Mouse (Mus musculus) lung, embryonic 14.5 days (tissue): ENCODE data around the gene Smarcb1. TPM values are rescaled to one million over a fixed set of nuclear protein-coding genes. Genes with fewer than 3 reads are reported as not detected.
"Not testable (repeated sequence)": the region's sequence is repeated elsewhere in the genome, so short reads cannot be mapped to it uniquely, and the experiment has no call there.

Experiments
- ATAC-seq: fragments of 200-750 bp; cut with Nextera tagmentation; 2 replicates; pipeline ENCODE4 v1.8.0; 2017; ENCODE audit warnings: mild to moderate bottlenecking, moderate TSS enrichment, moderate library complexity; ENCODE audit not compliant: insufficient read depth
- DNase-seq: peaks from one replicate; pipeline ENCODE4 v3.0.0-alpha.2; 2015
- H3K27ac ChIP-seq: fragments of 300-500 bp; sonication (generic); 2 replicates; pipeline ENCODE4 v1.5.1; 2014; ENCODE audit warnings: low read depth, mild to moderate bottlenecking, moderate library complexity
- H3K27me3 ChIP-seq: fragments of 300-500 bp; sonication (generic); 2 replicates; pipeline ENCODE4 v1.6.1; 2014; ENCODE audit warnings: low read length, control low read depth; ENCODE audit not compliant: insufficient read depth
- H3K36me3 ChIP-seq: fragments of 300-500 bp; sonication (generic); 2 replicates; pipeline ENCODE4 v1.6.1; 2014; ENCODE audit warnings: control low read depth; ENCODE audit not compliant: insufficient read depth
- H3K4me1 ChIP-seq: fragments of 300-500 bp; sonication (generic); 2 replicates; pipeline ENCODE4 v1.6.1; 2014; ENCODE audit warnings: antibody characterized with exemption, control low read depth; ENCODE audit not compliant: insufficient read depth
- H3K4me2 ChIP-seq: fragments of 300-500 bp; sonication (generic); 2 replicates; pipeline ENCODE4 v1.6.1; 2014; ENCODE audit warnings: mild to moderate bottlenecking
- H3K4me3 ChIP-seq: fragments of 300-500 bp; sonication (generic); 2 replicates; pipeline ENCODE4 v1.5.1; 2014; ENCODE audit warnings: low read depth, low read length
- H3K9ac ChIP-seq: fragments of 300-500 bp; sonication (generic); 2 replicates; pipeline ENCODE4 v1.6.1; 2014
- H3K9me3 ChIP-seq: fragments of 300-500 bp; sonication (generic); 2 replicates; pipeline ENCODE4 v1.6.1; 2016; ENCODE audit warnings: low read depth, low read length, control low read depth
- CTCF ChIP-seq: IDR thresholded peaks from 2 replicates; pipeline ENCODE4 v1.5.1; 2016; ENCODE audit warnings: antibody characterized with exemption, low read depth
- WGBS: fragments of 180-500 bp; shearing (Covaris S2); extraction: QIAGEN DNeasy Blood & Tissue Kit; methylation state at CpG from one replicate; pipeline ENCODE4 v1.1.7; 2014; 5-methylcytosine and 5-hydroxymethylcytosine counted together
- polyA plus RNA-seq: library from polyadenylated mRNA; unstranded; fragments of >200 nt; fragmentation: Nextera tagmentation; extraction: Ambion mirVana; gene quantifications from 2 replicates; pipeline ENCODE4 v1.2.1, GENCODE M21; 2014

The Smarcb1 gene
- polyA plus RNA-seq, 1 experiment from 2014 or later = 219 TPM

- not testable (repeated sequence) for H3K4me1 ChIP-seq, H3K27me3 ChIP-seq, H3K9me3 ChIP-seq
- peak within 1 kb of the TSS; percentile 63 for H3K4me2 ChIP-seq
- H3K27ac ChIP-seq = peak within 1 kb of the TSS; percentile 98
- 0% methylated on average over 45 of the region's 46 CpGs for WGBS
- H3K9ac ChIP-seq = peak within 1 kb of the TSS; percentile 90
- ATAC-seq (peak; percentile 97), DNase-seq (peak; percentile 98)
- H3K36me3 ChIP-seq = peaks cover 19% of the 10 kb centered on the region
- H3K4me3 ChIP-seq = peak within 1 kb of the TSS; percentile 68
- 0 out of 2 replicates have a peak, but pooled peaks have one; percentile 18 for TF ChIP-seq CTCF
Observed at GRCm38 (mm10) chr10:75859786-75860470, 61.5 kb downstream of the Smarcb1 start, which contains the start of gene Mif. Gene Mif, minus strand, starts transcription at chr10:75860240.

DNA sequence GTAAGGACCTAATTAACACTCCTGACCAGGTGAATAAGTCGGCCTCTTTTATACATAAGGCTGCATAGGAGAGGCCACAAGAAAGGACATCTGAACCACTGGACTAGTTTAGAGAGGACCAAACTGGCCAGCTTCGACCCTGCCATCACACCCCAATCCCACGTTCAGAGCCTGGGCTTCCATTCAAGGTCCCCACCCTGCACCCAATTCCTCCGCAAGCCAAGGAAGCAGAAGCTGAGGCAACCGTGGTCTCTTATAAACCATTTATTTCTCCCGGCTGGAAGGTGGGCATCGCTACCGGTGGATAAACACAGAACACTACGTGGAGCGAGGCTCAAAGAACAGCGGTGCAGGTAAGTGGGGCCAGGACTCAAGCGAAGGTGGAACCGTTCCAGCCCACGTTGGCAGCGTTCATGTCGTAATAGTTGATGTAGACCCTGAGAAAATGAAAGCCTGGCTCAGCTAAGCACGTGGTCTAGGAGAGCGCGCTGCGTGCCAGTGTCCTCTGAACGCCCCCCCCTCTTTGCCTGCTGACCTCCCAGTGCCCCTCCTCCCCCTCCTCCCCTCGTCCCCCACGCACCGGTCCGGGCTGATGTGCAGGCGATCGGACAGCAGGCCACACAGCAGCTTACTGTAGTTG is 62.2 kb downstream of the Smarcb1 start:
- H3K9ac ChIP-seq = peak overlapping the region; percentile 90
- H3K27ac ChIP-seq = peak overlapping the region; percentile 98
- TF ChIP-seq CTCF = no peak
- peak overlapping the region; percentile 68 for H3K4me3 ChIP-seq
- peaks cover 19% of the 10 kb centered on the region for H3K36me3 ChIP-seq
- ATAC-seq (peak; percentile 74), DNase-seq (peak; percentile 70)
- peaks cover 9% of the 10 kb centered on the region for H3K4me1 ChIP-seq
- no peaks in the 10 kb centered on the region for H3K9me3 ChIP-seq
- H3K4me2 ChIP-seq = peak overlapping the region; percentile 63
- whole genome bisulfite sequencing = 2% methylated on average over 25 of the region's 27 CpGs
- H3K27me3 ChIP-seq = no peaks in the 10 kb centered on the region

DNA sequence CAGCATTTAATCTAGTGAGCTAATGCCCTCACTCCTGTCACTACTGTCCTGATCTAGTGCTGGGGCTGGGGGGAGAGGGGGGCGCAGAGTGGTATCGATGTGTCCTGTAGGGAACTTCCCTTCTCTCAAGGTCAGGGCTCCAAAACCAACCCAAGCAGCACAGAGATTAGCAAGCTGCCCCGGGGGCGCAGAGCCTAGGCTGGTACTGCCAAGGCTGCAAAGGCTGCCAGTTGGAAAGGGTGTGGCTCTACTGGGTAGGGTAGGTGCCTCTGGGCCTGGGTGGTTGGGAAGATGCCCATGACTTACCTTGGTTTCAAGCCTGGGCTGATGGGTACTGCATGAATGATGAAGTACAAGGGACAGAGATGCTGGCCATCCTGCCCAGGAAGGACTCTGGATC is 63.8 kb downstream of the Smarcb1 start:
- H3K36me3 ChIP-seq = peaks cover 19% of the 10 kb centered on the region
- no peak overlapping the region for H3K4me3 ChIP-seq
- no peak overlapping the region for H3K27ac ChIP-seq
- H3K27me3 ChIP-seq = no peaks in the 10 kb centered on the region
- peaks cover 9% of the 10 kb centered on the region for H3K4me1 ChIP-seq
- H3K9me3 ChIP-seq = no peaks in the 10 kb centered on the region
- DNase-seq (no peak), ATAC-seq (no peak)
- TF ChIP-seq CTCF = no peak
- no peak overlapping the region for H3K9ac ChIP-seq
- WGBS = 93% methylated on average over 4 of the region's 4 CpGs
- peak overlapping the region; percentile 63; the same call in 1 of the 2 replicates for H3K4me2 ChIP-seq

DNA sequence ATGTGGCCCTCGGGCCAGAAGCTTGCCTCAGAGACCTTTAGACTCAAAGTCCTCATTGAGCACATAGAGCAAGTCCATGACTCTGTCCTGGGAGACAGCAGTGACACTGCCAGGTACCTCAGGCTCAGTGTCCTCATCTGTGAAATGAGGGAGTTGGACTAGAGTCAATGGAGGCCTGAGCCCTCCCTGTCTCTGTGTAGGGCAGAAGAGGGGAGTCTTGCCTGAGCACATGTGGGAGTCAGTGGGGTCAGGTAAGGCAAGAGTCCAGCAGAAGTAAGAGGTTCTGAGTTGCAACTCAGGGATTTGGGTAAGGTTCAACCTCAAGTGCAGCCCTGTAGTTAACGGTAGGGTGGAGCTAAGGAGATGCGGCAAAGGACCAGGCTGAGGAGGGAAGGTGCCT is 64.4 kb downstream of the Smarcb1 start:
- Histone ChIP-seq H3K4me2 (no peak overlapping the region), H3K27ac (no peak overlapping the region), H3K27me3 (no peaks in the 10 kb centered on the region), H3K36me3 (peaks cover 19% of the 10 kb centered on the region), H3K4me1 (peaks cover 9% of the 10 kb centered on the region), H3K9me3 (no peaks in the 10 kb centered on the region), H3K4me3 (no peak overlapping the region), H3K9ac (no peak overlapping the region)
- WGBS = 72% methylated on average over 3 of the region's 3 CpGs
- no peak for TF ChIP-seq CTCF
- ATAC-seq (no peak), DNase-seq (no peak)

DNA sequence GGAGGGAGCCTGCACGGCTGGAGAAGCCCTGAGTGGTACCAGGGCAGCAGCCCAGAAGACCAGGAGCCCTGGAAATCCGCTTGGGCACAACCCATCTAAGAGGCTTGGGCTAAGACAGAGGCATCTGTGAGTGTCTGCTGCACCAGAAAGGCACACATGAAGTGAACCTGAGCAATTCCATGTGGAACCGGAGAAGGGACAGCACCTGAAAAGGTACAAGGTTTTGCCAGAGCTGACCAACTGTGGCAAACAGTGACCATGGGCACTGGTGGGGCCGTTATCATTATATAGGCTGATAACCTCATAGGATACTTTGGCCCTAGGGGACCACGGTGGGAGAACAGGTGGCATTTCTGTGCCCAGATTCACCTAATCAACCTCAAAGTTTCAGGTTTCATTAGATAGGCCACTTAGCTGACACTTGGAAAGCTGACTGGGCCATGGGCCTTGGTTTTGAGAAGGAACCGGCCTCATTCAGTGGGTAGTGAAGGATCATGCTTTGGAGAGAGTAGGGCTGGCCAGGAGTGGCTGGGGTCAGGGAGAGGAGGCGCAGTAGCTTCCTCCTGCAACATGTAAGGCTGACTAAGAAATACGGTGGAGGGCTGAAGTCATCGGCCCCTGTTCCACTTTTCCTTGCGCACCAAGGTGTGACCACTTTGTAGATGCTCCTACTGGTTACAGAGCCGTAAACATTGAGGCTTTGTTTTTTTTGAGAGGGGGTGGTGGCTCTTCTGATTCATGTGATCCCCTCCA is 65.1 kb downstream of the Smarcb1 start:
- ATAC-seq (no peak), DNase-seq (no peak)
- H3K9me3 ChIP-seq = no peaks in the 10 kb centered on the region
- no peak overlapping the region for H3K9ac ChIP-seq
- no peaks in the 10 kb centered on the region for H3K27me3 ChIP-seq
- no peak overlapping the region for H3K27ac ChIP-seq
- peaks cover 19% of the 10 kb centered on the region for H3K36me3 ChIP-seq
- no peak overlapping the region for H3K4me2 ChIP-seq
- H3K4me1 ChIP-seq = peaks cover 9% of the 10 kb centered on the region
- no peak for TF ChIP-seq CTCF
- 71% methylated on average over 11 of the region's 11 CpGs for WGBS
- no peak overlapping the region for H3K4me3 ChIP-seq

- Histone ChIP-seq H3K4me3 (no peak overlapping the region), H3K27ac (no peak overlapping the region), H3K27me3 (no peaks in the 10 kb centered on the region), H3K36me3 (peaks cover 19% of the 10 kb centered on the region), H3K4me2 (no peak overlapping the region), H3K9ac (no peak overlapping the region), H3K4me1 (peaks cover 5% of the 10 kb centered on the region), H3K9me3 (no peaks in the 10 kb centered on the region)
- no peak for DNase-seq
- no peak for ATAC-seq
- 81% methylated on average over 15 of the region's 15 CpGs for WGBS
- no peak for TF ChIP-seq CTCF
Observed at GRCm38 (mm10) chr10:75855416-75855981, 65.9 kb downstream of the Smarcb1 start.
